17 mouse cellular contexts compared by ENCODE assay signal in genomic region chr9:121309287-121309686, GRCm38 (mm10). TPM values are rescaled to one million over a fixed set of nuclear protein-coding genes. Genes with fewer than 3 reads are reported as not detected.
A peak's percentile ranks its signal among the peaks of the same experiment; 100 is the strongest.
DNase-seq lines count a peak whose midpoint lies in the region; ATAC-seq and TF ChIP-seq lines count a peak whose summit lies in the region.
"Had no signal": no experiment of that assay in that cellular context is flagged by ENCODE, and none has a peak within 500 bp of the region (broad histone marks: within the 10 kb centered on the region; RNA-seq: fewer than 3 reads in every experiment).

No protein-coding gene starts in this region.

- H3K9me3 ChIP-seq in forebrain, embryonic 12.5 days, result no peaks in the 10 kb centered on the region
- H3K9me3 ChIP-seq in forebrain, embryonic 15.5 days, result no peaks in the 10 kb centered on the region
- no peaks in the 10 kb centered on the region for H3K9me3 ChIP-seq in midbrain, embryonic 12.5 days
- H3K9me3 ChIP-seq in midbrain, embryonic 15.5 days, result no peaks in the 10 kb centered on the region
- H3K9me3 ChIP-seq in ES-E14 (ENCODE audit: control insufficient read depth, insufficient read depth, low read depth, low read length), result no peaks in the 10 kb centered on the region
- no peaks in the 10 kb centered on the region for H3K9me3 ChIP-seq in hindbrain, embryonic 15.5 days
- H3K9me3 ChIP-seq: embryonic facial prominence, embryonic 13.5 days had no signal

- H3K27me3 ChIP-seq in forebrain, embryonic 12.5 days, result no peaks in the 10 kb centered on the region
- no peaks in the 10 kb centered on the region for H3K27me3 ChIP-seq in forebrain, embryonic 15.5 days
- H3K27me3 ChIP-seq in midbrain, embryonic 12.5 days, result no peaks in the 10 kb centered on the region
- no peaks in the 10 kb centered on the region for H3K27me3 ChIP-seq in midbrain, embryonic 15.5 days (replicated peaks)
- no peaks in the 10 kb centered on the region for H3K27me3 ChIP-seq in hindbrain, embryonic 15.5 days
- H3K27me3 ChIP-seq: embryonic facial prominence, embryonic 13.5 days had no signal

- peak overlapping the region; percentile 56; the same call in 1 of the 2 replicates for H3K27ac ChIP-seq in forebrain, embryonic 12.5 days
- no peak overlapping the region for H3K27ac ChIP-seq in forebrain, embryonic 15.5 days (replicated peaks)
- H3K27ac ChIP-seq in midbrain, embryonic 12.5 days (replicated peaks), result peak overlapping the region; percentile 42; the same call in 1 of the 2 replicates
- no peak overlapping the region for H3K27ac ChIP-seq in midbrain, embryonic 15.5 days
- H3K27ac ChIP-seq in ES-E14 (ENCODE audit: insufficient read depth, low read depth, low read length, poor library complexity, severe bottlenecking), result peak overlapping the region; percentile 14; the same call in 1 of the 2 replicates
- peak overlapping the region; percentile 72 for H3K27ac ChIP-seq in hindbrain, embryonic 15.5 days (replicated peaks)
- H3K27ac ChIP-seq: embryonic facial prominence, embryonic 13.5 days; stomach, postnatal 0 days had no signal

- H3K36me3 ChIP-seq in forebrain, embryonic 12.5 days (replicated peaks), result no peaks in the 10 kb centered on the region
- H3K36me3 ChIP-seq in forebrain, embryonic 15.5 days, result no peaks in the 10 kb centered on the region
- no peaks in the 10 kb centered on the region for H3K36me3 ChIP-seq in midbrain, embryonic 12.5 days
- no peaks in the 10 kb centered on the region for H3K36me3 ChIP-seq in midbrain, embryonic 15.5 days (replicated peaks)
- H3K36me3 ChIP-seq in ES-E14 (ENCODE audit: control insufficient read depth, insufficient read depth, low read length, poor library complexity, severe bottlenecking), result peaks cover 3% of the 10 kb centered on the region; the same call in 1 of the 2 replicates
- H3K36me3 ChIP-seq in hindbrain, embryonic 15.5 days, result no peaks in the 10 kb centered on the region

- DNase-seq in ES-E14 (ENCODE audit: low read depth, low spot score), result no peak
- DNase-seq in left cerebral cortex, adult 9 months (ENCODE audit: low spot score in 2 of 2), result no peak
- no peak for DNase-seq in frontal cortex, postnatal 36 days (ENCODE audit: low spot score in 2 of 2)
- DNase-seq: adrenal gland, adult 2 months; cerebellum, adult 18-20 months; kidney, adult 2 months; kidney, postnatal 14 days; liver; right cerebral cortex, postnatal 14 days; thymus, postnatal 25 days had no signal

- H3K4me3 ChIP-seq in forebrain, embryonic 12.5 days (replicated peaks), result no peak overlapping the region
- no peak overlapping the region for H3K4me3 ChIP-seq in forebrain, embryonic 15.5 days
- H3K4me3 ChIP-seq in midbrain, embryonic 12.5 days, result no peak overlapping the region
- H3K4me3 ChIP-seq in midbrain, embryonic 15.5 days, result no peak overlapping the region
- H3K4me3 ChIP-seq in ES-E14 (ENCODE audit: insufficient read depth in 1 of 2, low read depth in 1 of 2, low read length in 2 of 2, poor library complexity in 1 of 2, severe bottlenecking in 1 of 2), result peak overlapping the region in 1 of 2 experiments; percentile 1; a peak in 1 of 4 replicates
- no peak overlapping the region for H3K4me3 ChIP-seq in hindbrain, embryonic 15.5 days
- H3K4me3 ChIP-seq: embryonic facial prominence, embryonic 13.5 days had no signal

- H3K4me2 ChIP-seq in forebrain, embryonic 12.5 days, result no peak overlapping the region
- no peak overlapping the region for H3K4me2 ChIP-seq in forebrain, embryonic 15.5 days (replicated peaks)
- no peak overlapping the region for H3K4me2 ChIP-seq in midbrain, embryonic 12.5 days (replicated peaks)
- H3K4me2 ChIP-seq in midbrain, embryonic 15.5 days, result no peak overlapping the region
- H3K4me2 ChIP-seq in hindbrain, embryonic 15.5 days, result no peak overlapping the region
- H3K4me2 ChIP-seq: embryonic facial prominence, embryonic 13.5 days had no signal

- peaks cover 66% of the 10 kb centered on the region for H3K4me1 ChIP-seq in forebrain, embryonic 12.5 days
- H3K4me1 ChIP-seq in forebrain, embryonic 15.5 days, result peaks cover 52% of the 10 kb centered on the region
- H3K4me1 ChIP-seq in midbrain, embryonic 12.5 days, result peaks cover 56% of the 10 kb centered on the region
- peaks cover 33% of the 10 kb centered on the region for H3K4me1 ChIP-seq in midbrain, embryonic 15.5 days
- H3K4me1 ChIP-seq in ES-E14 (ENCODE audit: control insufficient read depth in 2 of 2, insufficient read depth in 2 of 2, low read length in 2 of 2, poor library complexity in 1 of 2), result peaks cover 6 to 34% of the 10 kb centered on the region in 2 experiments; a peak in 3 of 4 replicates
- peaks cover 48% of the 10 kb centered on the region for H3K4me1 ChIP-seq in hindbrain, embryonic 15.5 days (replicated peaks)

- WGBS in forebrain, embryonic 12.5 days, result 34% methylated on average over 4 of the region's 4 CpGs
- 36% methylated on average over 4 of the region's 4 CpGs for WGBS in forebrain, embryonic 15.5 days
- 25% methylated on average over 4 of the region's 4 CpGs for WGBS in midbrain, embryonic 12.5 days
- WGBS in midbrain, embryonic 15.5 days, result 24% methylated on average over 4 of the region's 4 CpGs
- WGBS in hindbrain, embryonic 15.5 days, result 18% methylated on average over 4 of the region's 4 CpGs

- ATAC-seq in forebrain, embryonic 12.5 days (ENCODE audit: low FRiP score), result no peak
- no peak for ATAC-seq in forebrain, embryonic 15.5 days (replicated peaks)
- ATAC-seq in midbrain, embryonic 12.5 days (ENCODE audit: low FRiP score, low read depth), result no peak
- no peak for ATAC-seq in midbrain, embryonic 15.5 days (replicated peaks)
- ATAC-seq in hindbrain, embryonic 15.5 days (ENCODE audit: low FRiP score, low read depth), result no peak

- H3K9ac ChIP-seq in forebrain, embryonic 12.5 days, result no peak overlapping the region
- H3K9ac ChIP-seq in forebrain, embryonic 15.5 days (replicated peaks), result no peak overlapping the region
- no peak overlapping the region for H3K9ac ChIP-seq in midbrain, embryonic 12.5 days (replicated peaks)
- H3K9ac ChIP-seq in midbrain, embryonic 15.5 days, result no peak overlapping the region
- H3K9ac ChIP-seq in ES-E14 (ENCODE audit: insufficient read depth, low read depth, low read length, poor library complexity, severe bottlenecking), result no peak overlapping the region
- H3K9ac ChIP-seq in hindbrain, embryonic 15.5 days, result no peak overlapping the region
- H3K9ac ChIP-seq: embryonic facial prominence, embryonic 13.5 days had no signal

- in situ Hi-C loops in ES-E14 (cut with MboI; ENCODE audit: low sequenced_read_pairs in 2 of 2, unreplicated experiment in 2 of 2), result no loop called here

TF ChIP-seq in ES-E14, 5 proteins besides CTCF, POLR2A, EP300 and RAD21:
- TF ChIP-seq CHD2 (IDR thresholded peaks at IDR 0.05; ENCODE audit: low read depth, low read length) (no peak), ZC3H11A (IDR thresholded peaks at IDR 0.05; ENCODE audit: borderline replicate concordance, low read depth, low read length) (no peak), ZNF384 (IDR thresholded peaks at IDR 0.05; ENCODE audit: low read depth, low read length) (no peak), MAFK (IDR thresholded peaks at IDR 0.05; ENCODE audit: insufficient read depth, low read depth, low read length) (0 out of 2 replicates have a peak, but pooled peaks have one; percentile 12)

RNA-seq across cellular contexts. Expression of gene Trak1, which starts 12.0 kb away (rescaled TPM):
- polyA plus RNA-seq in forebrain, embryonic 12.5 days (2016; fragmentation: Nextera tagmentation; extraction: Ambion mirVana), result 41.2 and 45.3 TPM in 2 replicates
- polyA plus RNA-seq in forebrain, embryonic 15.5 days (2015; fragmentation: Nextera tagmentation; extraction: Ambion mirVana), result 75.8 and 78.7 TPM in 2 replicates
- polyA plus RNA-seq in midbrain, embryonic 12.5 days (2016; fragmentation: Nextera tagmentation; extraction: Ambion mirVana), result 38.0 and 42.2 TPM in 2 replicates
- polyA plus RNA-seq in midbrain, embryonic 15.5 days (2015; fragmentation: Nextera tagmentation; extraction: Ambion mirVana), result 60.7 and 61.2 TPM in 2 replicates
- 18.9 and 42.6 TPM in 2 replicates for total RNA-seq in ES-E14 (2012; rRNA removed)
- polyA plus RNA-seq in hindbrain, embryonic 15.5 days (2015; fragmentation: Nextera tagmentation; extraction: Ambion mirVana), result 58.3 and 58.4 TPM in 2 replicates

RNA-seq across cellular contexts. Expression of gene Ulk4, which starts 32.3 kb away (rescaled TPM):
- polyA plus RNA-seq in forebrain, embryonic 12.5 days (2016; fragmentation: Nextera tagmentation; extraction: Ambion mirVana), result 179 and 182 TPM in 2 replicates
- 127 and 134 TPM in 2 replicates for polyA plus RNA-seq in forebrain, embryonic 15.5 days (2015; fragmentation: Nextera tagmentation; extraction: Ambion mirVana)
- polyA plus RNA-seq in midbrain, embryonic 12.5 days (2016; fragmentation: Nextera tagmentation; extraction: Ambion mirVana), result 193 and 218 TPM in 2 replicates
- 84.7 and 92.9 TPM in 2 replicates for polyA plus RNA-seq in midbrain, embryonic 15.5 days (2015; fragmentation: Nextera tagmentation; extraction: Ambion mirVana)
- 25.7 and 31.5 TPM in 2 replicates for total RNA-seq in ES-E14 (2012; rRNA removed)
- 75.9 and 94.1 TPM in 2 replicates for polyA plus RNA-seq in hindbrain, embryonic 15.5 days (2015; fragmentation: Nextera tagmentation; extraction: Ambion mirVana)

Comparison
In these comparisons a context has a peak if more than half of its experiments do, and no peak if none do; other contexts are left out.
1. H3K27ac ChIP-seq: peak in forebrain, embryonic 12.5 days (single experiment), midbrain, embryonic 12.5 days (single experiment), ES-E14 (single experiment) and hindbrain, embryonic 15.5 days (single experiment); none in forebrain, embryonic 15.5 days (single experiment) and midbrain, embryonic 15.5 days (single experiment).